Mouse (Mus musculus) brown adipose tissue, adult 24 weeks (tissue): Measurements from ENCODE around the gene Ifngr1. TPM values are rescaled to one million over a fixed set of nuclear protein-coding genes. Genes with fewer than 3 reads are reported as not detected.
A peak's percentile ranks its signal among the peaks of the same experiment; 100 is the strongest.

Source experiments
- H3K27ac ChIP-seq: fragments of 200-500 bp; replicated peaks from 2 replicates; pipeline ENCODE4 v1.5.1; 2012; ENCODE audit warnings: low read depth, mild to moderate bottlenecking, low read length
- H3K4me1 ChIP-seq: fragments of 200-500 bp; 2 replicates; pipeline ENCODE4 v1.6.1; 2012; ENCODE audit warnings: low read length, mixed read lengths; ENCODE audit not compliant: control insufficient read depth, insufficient read depth, insufficient read length
- H3K4me3 ChIP-seq: fragments of 200-500 bp; 2 replicates; pipeline ENCODE4 v1.5.1; 2012; ENCODE audit warnings: low read depth, mild to moderate bottlenecking, low read length, moderate library complexity; ENCODE audit not compliant: insufficient read depth
- polyA plus RNA-seq: library from polyadenylated mRNA; stranded (reverse); fragments of >200 nt; gene quantifications from 2 replicates; pipeline ENCODE4 v1.2.4, GENCODE M21; 2012; ENCODE audit not compliant: missing spikeins, insufficient read depth, insufficient read length

Ifngr1 gene
- polyA plus RNA-seq = 46.2 and 88.9 TPM in 2 replicates

DNA sequence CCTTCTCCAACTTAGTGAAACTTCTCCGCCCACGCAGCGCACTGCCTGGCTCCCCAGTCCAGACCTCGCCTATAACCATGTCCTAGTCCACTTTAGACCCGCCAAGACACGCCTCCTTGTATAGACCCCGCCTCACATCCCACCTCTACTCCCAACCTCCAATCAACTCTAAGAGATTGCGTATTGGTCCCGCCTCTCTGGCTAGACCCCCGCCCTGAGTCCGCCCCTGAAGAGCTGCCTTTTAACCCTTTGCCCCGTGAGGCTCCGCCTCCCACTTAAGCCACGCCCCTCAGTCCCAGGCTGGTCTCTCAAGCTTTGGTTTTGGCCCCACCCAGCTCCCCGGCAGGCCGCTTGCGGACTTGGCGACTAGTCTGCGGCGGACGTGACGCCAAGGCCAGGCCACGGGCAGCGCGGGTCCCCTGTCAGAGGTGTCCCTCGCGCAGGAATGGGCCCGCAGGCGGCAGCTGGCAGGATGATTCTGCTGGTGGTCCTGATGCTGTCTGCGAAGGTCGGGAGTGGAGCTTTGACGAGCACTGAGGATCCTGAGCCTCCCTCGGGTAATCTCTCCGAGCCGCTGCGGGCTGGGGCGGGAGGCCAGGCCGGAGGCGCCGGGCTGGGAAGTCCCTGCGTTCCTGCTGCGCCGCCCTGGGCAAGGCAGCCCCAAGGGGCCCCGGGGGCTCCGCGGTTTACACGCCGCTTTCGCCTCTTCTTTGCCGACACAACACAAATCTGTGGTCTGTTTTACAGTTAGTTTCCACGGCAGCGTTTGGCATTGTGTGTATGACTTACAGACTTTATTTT, at the start of gene Ifngr1:
Gene Ifngr1 (plus strand): TSS at position 309 of the 801 bp plus-strand sequence.
- peaks cover 18% of the 10 kb centered on the region for H3K4me1 ChIP-seq

DNA sequence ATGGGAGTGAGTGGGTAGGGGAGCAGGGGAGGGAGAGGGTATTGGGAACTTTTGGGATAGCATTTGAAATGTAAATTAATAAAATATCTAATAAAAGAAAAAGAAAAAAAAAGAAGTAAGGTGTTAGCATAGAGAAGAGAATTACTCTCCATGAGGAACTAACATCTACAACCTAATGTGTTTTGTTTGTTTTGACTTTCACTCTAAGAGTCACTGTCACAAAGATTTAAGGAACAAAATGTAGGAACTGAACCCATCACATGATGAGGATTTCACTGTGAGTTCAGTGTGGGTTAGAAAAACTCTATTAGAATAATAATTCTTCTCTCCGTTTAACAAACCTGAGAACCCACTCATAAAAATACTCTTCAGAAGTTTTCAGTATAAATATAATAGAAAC, 44.9 kb upstream of the Ifngr1 start:
- H3K4me3 ChIP-seq = no peak overlapping the region
- H3K27ac ChIP-seq = no peak overlapping the region
- H3K4me1 ChIP-seq = no peaks in the 10 kb centered on the region

More for the DNA sequence above, at the start of gene Ifngr1:
- Histone ChIP-seq H3K27ac (peak within 1 kb of the TSS; percentile 98), H3K4me3 (peak within 1 kb of the TSS; percentile 90)

DNA sequence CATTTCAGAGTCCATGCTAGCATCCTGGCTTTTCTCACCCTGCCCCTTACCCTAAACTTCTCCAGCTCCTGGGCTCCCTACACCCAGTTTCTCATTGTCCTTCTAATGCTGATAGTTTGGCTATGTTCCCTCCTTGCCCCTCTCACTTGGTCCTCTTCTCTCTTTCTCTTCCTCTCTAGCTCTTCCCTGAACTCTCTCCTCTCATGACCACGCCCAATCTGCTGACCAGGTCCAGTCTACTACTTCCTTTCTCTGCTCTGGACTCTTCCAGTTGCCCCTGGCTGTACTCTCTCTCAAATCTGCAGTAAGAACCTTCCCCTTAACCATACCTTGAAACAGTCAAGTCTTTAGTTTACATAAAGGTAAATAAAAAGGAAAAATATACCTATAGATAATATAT, 43.7 kb upstream of the Ifngr1 start:
- H3K4me3 ChIP-seq = no peak overlapping the region
- H3K4me1 ChIP-seq = no peaks in the 10 kb centered on the region
- H3K27ac ChIP-seq = peak overlapping the region; percentile 26

DNA sequence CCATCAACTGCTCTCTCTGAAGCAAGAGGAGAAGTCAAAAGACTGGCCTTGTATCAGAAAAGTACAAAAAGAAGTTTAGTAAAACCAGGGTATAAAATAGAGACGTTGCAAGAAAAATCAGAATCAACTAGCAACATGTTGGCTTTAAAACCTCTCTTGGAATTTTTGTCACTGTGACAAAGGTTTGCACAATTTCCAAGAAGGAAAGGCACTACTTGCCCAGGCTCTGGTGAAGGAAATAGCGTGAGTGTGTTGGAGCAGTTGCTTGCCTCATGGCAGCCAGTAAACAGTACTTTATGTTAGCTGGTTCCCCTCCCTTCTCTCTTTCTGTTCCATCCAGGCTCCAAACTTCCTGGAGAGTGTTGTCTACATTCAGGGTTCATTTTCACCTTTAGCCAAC, 43.3 kb upstream of the Ifngr1 start:
- Histone ChIP-seq H3K4me1 (no peaks in the 10 kb centered on the region), H3K27ac (0 out of 2 replicates have a peak overlapping the region, but pooled peaks have one; percentile 4), H3K4me3 (no peak overlapping the region)

DNA sequence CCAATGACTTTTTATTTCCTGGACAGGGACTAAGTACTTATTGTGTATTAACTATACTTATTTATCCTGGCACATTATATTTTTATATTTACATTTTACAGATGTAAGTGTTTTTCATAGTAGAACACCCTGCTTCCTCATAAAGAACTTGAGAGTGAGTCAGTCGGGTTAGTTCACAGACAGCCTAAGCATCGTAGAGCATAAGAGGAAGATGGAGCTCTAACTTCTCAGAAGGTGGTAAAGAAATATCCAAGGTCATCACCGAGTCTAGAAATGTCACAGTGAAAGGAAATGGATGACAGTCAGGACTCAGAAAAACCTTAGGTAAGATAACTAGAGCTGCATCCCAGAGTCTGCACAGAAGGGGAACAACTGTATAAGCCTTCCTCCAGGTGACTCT, 40.2 kb upstream of the Ifngr1 start:
- no peaks in the 10 kb centered on the region for H3K4me1 ChIP-seq
- H3K27ac ChIP-seq = no peak overlapping the region
- no peak overlapping the region for H3K4me3 ChIP-seq

DNA sequence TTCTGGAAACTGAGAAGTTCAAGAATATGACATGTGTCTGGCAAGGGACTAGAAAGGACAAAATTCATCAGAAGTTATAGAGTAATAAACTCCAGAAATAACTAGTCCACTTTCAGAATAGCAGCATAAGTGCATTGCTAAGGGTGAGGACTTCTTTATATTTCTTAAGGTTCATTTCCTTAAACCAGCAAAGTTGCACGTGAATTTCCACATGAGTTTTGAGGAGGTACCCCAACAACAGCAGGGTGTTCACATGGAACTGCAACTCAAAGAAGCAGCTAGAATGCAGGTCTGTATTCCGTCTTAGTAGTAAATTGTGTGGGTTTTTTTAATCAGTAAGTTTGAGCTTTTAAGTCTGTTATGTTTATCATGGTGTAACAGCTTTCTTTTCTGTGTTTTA, 37.9 kb upstream of the Ifngr1 start:
- Histone ChIP-seq H3K4me1 (no peaks in the 10 kb centered on the region), H3K4me3 (no peak overlapping the region), H3K27ac (no peak overlapping the region)

DNA sequence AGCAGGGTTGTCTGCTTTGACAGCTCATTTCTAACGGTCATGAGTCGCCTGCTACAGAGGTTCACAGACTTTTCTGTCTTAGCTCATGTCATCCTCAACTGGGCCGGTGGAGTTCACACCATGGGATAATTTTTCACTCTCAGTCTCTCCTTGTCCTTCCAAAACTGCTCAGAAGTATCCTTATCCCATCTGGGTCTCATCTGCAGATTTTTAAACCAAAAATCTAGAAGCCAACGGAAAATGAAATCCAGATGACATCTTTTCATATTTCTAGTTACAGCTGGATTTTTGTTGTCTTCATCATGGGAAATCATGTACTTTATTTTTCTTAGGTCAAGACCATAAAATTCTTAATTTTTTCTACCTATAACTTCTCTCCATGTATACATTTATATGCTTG, 34.1 kb upstream of the Ifngr1 start:
- no peak overlapping the region for H3K4me3 ChIP-seq
- peaks cover 3% of the 10 kb centered on the region; the same call in 1 of the 2 replicates for H3K4me1 ChIP-seq
- H3K27ac ChIP-seq = no peak overlapping the region

DNA sequence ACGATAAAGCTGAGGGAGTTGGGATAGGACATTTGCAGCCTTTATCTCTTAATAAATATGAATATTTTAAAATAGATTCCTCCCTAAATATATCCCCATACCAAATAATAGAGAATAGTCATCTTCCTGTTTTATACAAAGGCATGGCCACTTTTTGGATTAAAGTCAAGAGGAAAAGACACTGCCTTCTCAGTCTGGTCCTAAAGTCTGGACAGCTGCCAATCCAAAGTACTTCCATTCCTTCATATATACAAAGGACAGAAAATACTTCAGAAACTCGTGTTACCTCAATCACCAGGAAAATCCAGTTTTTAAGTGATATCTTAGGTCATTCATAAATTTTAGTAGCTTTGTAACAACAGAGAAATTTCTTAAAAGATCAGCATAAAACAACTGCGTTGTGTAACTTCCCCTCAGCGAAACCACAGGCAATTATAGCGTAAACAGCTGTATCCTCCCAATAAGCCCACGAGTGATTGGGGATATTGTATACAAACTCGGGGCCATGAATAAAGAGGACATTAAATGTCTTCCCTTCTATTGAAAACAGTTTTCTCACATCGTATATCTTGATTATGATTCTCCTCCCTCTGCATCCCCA, 32.1 kb upstream of the Ifngr1 start:
- no peak overlapping the region for H3K4me3 ChIP-seq
- H3K27ac ChIP-seq = peak overlapping the region; percentile 79
- H3K4me1 ChIP-seq = peaks cover 8% of the 10 kb centered on the region; the same call in 1 of the 2 replicates

DNA sequence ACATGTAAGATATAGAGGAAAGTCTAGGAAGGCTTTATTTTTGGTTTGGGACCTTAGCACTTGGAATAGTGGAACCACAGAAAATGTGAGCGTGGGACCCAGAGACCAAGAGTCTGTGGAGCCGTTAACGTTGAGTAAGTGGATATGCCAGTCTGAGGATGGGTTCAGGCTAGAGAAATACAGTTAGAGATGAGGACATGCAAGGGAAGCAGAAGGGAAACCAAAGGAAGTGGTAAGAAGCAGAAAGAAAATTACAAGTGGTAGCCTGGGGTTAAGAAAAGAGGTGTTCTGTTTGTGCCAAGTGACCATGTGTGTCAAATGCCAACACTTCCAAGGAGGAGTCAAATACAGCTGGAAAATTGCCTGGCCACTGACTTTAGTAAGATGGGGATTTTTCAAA, 29.2 kb upstream of the Ifngr1 start:
- peak overlapping the region; percentile 79 for H3K27ac ChIP-seq
- H3K4me1 ChIP-seq = peaks cover 8% of the 10 kb centered on the region; the same call in 1 of the 2 replicates
- H3K4me3 ChIP-seq = no peak overlapping the region

DNA sequence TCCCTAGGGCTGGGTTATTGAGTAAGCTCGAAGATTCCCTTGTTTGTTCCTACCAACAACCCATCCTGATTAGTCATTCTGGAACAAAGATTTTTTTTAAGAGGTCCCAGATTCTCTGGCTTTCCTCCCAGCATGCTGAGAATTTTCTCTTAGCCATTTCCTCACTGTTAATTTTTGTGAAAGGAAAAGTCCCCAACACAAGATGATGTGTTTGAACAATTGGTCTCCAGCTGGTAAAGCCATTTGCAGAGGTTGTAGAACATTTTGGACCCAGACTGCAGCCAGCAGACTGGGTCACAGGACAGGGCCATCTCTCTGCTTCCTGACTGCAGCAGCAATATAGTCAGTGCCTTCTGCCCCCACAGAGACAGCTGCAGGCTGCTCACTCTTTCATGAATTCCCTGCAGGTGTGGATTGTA, 28.3 kb upstream of the Ifngr1 start:
- Histone ChIP-seq H3K27ac (peak overlapping the region; percentile 96), H3K4me3 (no peak overlapping the region), H3K4me1 (peaks cover 8% of the 10 kb centered on the region; the same call in 1 of the 2 replicates)

DNA sequence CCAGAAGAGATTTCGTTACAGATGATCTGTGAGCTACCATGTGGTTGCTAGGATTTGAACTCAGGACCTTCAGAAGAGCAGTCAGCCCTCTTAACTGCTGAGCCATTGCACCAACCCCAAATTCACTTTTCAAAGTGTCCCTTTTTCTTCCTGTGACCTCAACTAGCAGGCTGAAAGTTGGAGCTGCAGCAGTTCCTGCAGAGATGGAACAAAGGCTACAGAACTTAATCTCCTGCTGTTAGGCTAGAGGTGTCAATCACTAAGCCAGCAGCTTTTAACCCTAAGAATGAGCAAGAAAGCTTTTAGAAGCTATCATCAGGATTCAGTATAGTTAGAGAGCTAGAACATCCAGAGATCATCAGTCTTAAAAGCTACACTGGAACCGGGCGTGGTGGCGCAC, 24.3 kb upstream of the Ifngr1 start:
- no peak overlapping the region for H3K4me3 ChIP-seq
- no peak overlapping the region for H3K27ac ChIP-seq
- H3K4me1 ChIP-seq = peaks cover 25% of the 10 kb centered on the region

DNA sequence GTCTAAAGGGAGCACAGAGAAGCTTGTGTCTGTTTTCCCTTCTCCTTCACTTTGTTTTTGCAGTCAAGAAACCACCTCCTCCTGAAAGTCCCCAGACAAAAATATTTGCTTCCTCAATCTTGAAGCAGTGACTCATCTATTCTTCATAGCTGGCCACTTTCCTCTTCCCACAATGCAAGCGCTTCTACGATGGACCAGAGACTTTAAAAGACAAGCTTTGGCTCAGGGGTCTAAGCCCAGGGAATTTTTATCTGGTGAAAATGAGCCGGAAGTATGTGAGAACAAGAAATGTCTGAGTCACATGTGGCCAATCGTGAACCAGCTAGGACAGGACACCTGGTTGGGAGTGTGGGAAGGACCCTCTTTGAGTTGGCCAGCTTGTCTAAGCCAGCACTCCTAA, 21.5 kb upstream of the Ifngr1 start:
- Histone ChIP-seq H3K4me1 (peaks cover 18% of the 10 kb centered on the region), H3K4me3 (no peak overlapping the region), H3K27ac (peak overlapping the region; percentile 88)

DNA sequence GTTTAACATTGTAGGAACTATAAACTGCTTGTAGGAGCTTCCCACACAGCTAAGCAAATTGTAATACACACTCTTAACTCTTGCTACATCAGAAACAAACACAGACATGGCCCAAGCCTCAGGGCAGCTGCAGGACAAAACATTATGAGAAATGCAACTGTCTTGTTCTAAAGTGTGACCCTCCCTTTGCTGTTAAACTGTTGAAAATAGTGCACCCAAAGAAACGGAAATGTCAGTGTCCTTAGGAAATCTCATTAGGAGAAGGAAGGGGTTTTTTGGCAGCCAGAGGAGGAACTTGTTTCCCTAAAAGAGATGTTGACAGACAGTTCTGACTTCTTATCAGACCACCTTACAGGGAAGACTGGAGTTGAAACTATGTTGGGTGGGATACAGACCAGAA, 21.0 kb upstream of the Ifngr1 start:
- peak overlapping the region; percentile 88 for H3K27ac ChIP-seq

DNA sequence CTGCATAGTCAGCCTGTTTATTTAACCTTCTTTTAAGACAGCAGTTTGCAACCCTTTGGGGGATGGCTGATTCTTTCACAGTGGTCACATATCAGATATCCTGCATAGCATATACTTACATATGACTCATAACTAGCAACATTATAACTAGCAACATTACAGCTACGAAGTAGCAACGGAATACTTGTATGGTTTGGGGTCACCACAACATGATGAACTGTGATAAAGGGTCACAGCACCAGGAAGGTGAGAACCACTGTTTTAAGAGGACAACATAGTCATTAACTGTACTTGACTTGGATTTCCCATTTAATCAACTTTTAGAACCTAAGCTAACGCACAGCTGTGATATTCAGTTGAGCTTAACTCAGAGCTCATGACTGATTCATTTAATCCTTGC, 14.2 kb upstream of the Ifngr1 start:
- Histone ChIP-seq H3K27ac (no peak overlapping the region), H3K4me3 (no peak overlapping the region), H3K4me1 (no peaks in the 10 kb centered on the region)

More for the DNA sequence above, 21.0 kb upstream of the Ifngr1 start:
- no peak overlapping the region for H3K4me3 ChIP-seq
- H3K4me1 ChIP-seq = peaks cover 18% of the 10 kb centered on the region

DNA sequence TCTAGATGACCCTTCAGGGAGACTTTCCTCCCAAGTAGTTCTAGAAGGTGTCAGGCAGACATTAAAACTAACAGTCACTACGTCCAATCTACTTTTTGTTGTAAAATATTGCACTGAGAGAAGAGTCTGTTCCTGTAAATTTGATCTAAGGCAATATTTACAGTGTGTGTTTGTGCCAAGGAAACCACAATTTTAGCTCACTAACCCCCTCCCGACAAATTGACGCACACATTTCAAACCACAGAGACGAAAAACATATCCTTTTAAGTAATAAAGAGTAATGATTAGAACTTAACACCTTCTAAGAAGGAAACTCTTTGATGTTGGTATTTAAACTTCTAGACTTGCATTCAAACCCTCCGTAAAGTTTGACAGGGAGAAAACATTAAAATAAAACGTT, 13.7 kb upstream of the Ifngr1 start:
- Histone ChIP-seq H3K4me3 (no peak overlapping the region), H3K4me1 (peaks cover 1% of the 10 kb centered on the region; the same call in 1 of the 2 replicates), H3K27ac (no peak overlapping the region)
